Mouse (Mus musculus): Measurements from ENCODE around the gene Gm26602. TPM values are rescaled to one million over a fixed set of nuclear protein-coding genes. Genes with fewer than 3 reads are reported as not detected.

The Gm26602 gene
- 10 to 100 TPM; 16.0 to 34.9 TPM for polyA plus RNA-seq (2017; shearing (Covaris generic))

GRCm38 (mm10) chr10:79910556-79910955 is at the start of gene Gm26602:
Gene Gm26602, plus strand, starts transcription at chr10:79910856.

GRCm38 (mm10) chr10:79874290-79874862 is 36.3 kb upstream of the Gm26602 start, which contains the start of the genes Prtn3 and Plppr3:
Gene Prtn3, plus strand, starts transcription at chr10:79874476.
Gene Plppr3, minus strand, starts transcription at chr10:79874634.

GRCm38 (mm10) chr10:79886054-79886453 is 24.6 kb upstream of the Gm26602 start, which contains the start of gene Elane:
Gene Elane, plus strand, starts transcription at chr10:79886247.

GRCm38 (mm10) chr10:79890670-79891069 is 20.0 kb upstream of the Gm26602 start, which contains the start of gene Cfd:
Gene Cfd, plus strand, starts transcription at chr10:79890853.

GRCm38 (mm10) chr10:79908167-79909091 is 2.2 kb upstream of the Gm26602 start, which contains the start of gene Med16:
Gene Med16, minus strand, starts transcription at chr10:79908923.

GRCm38 (mm10) chr10:79916808-79917531 is 6.3 kb downstream of the Gm26602 start, which contains the start of gene Kiss1r:
Gene Kiss1r, plus strand, starts transcription at chr10:79916971.

GRCm38 (mm10) chr10:79920958-79921535 is 10.4 kb downstream of the Gm26602 start, which contains the start of gene R3hdm4:
Gene R3hdm4, minus strand, starts transcription at chr10:79921208.

GRCm38 (mm10) chr10:79926491-79927323 is 16.1 kb downstream of the Gm26602 start, which contains the start of gene Arid3a:
Gene Arid3a, plus strand, starts transcription at chr10:79927043.

GRCm38 (mm10) chr10:79959847-79960601 is 49.4 kb downstream of the Gm26602 start, which contains the start of gene Wdr18:
Gene Wdr18, plus strand, starts transcription at chr10:79960152.

Other genes starting within 250 kb of the Gm26602 start
- under 1 TPM; 0.32 to 0.51 TPM for gene Madcam1, start 246.3 kb upstream of the Gm26602 start, polyA plus RNA-seq (2017; shearing (Covaris generic))
- 10 to 100 TPM; 58.4 to 61.8 TPM for gene Tpgs1, start 241.5 kb upstream of the Gm26602 start, polyA plus RNA-seq (2017; shearing (Covaris generic))
- gene Cdc34, start 228.7 kb upstream of the Gm26602 start, polyA plus RNA-seq (2017; shearing (Covaris generic)), result 100 to 1,000 TPM; 104 to 107 TPM
- 1 to 10 TPM; 1.2 to 1.5 TPM for gene Gzmm, start 221.8 kb upstream of the Gm26602 start, polyA plus RNA-seq (2017; shearing (Covaris generic))
- gene Bsg, start 206.4 kb upstream of the Gm26602 start, polyA plus RNA-seq (2017; shearing (Covaris generic)), result 100 to 1,000 TPM; 226 to 283 TPM
- gene Hcn2, start 194.2 kb upstream of the Gm26602 start, polyA plus RNA-seq (2017; shearing (Covaris generic)), result under 1 TPM; 0.13 to 0.23 TPM
- 10 to 100 TPM; 29.5 to 32.3 TPM for gene Polrmt, start 164.3 kb upstream of the Gm26602 start, polyA plus RNA-seq (2017; shearing (Covaris generic))
- gene Fgf22, start 155.8 kb upstream of the Gm26602 start, polyA plus RNA-seq (2017; shearing (Covaris generic)), result under 1 TPM; 0.12 to 0.33 TPM
- 10 to 100 TPM; 47.0 to 58.4 TPM for gene Rnf126, start 143.9 kb upstream of the Gm26602 start, polyA plus RNA-seq (2017; shearing (Covaris generic))
- under 1 TPM; 0.55 to 0.81 TPM for gene Fstl3, start 133.6 kb upstream of the Gm26602 start, polyA plus RNA-seq (2017; shearing (Covaris generic))
- under 1 TPM; 0.23 to 0.55 TPM for gene Prss57, start 119.9 kb upstream of the Gm26602 start, polyA plus RNA-seq (2017; shearing (Covaris generic))
- gene Palm, start 117.3 kb upstream of the Gm26602 start, polyA plus RNA-seq (2017; shearing (Covaris generic)), result 1 to 10 TPM; 2.1 to 3.4 TPM
- gene Misp, start 89.9 kb upstream of the Gm26602 start, polyA plus RNA-seq (2017; shearing (Covaris generic)), result 1 to 10 TPM in 1 of 2 experiments, not detected in 1; 1.1 TPM
- 100 to 1,000 TPM; 242 to 297 TPM for gene Ptbp1, start 56.4 kb upstream of the Gm26602 start, polyA plus RNA-seq (2017; shearing (Covaris generic))
- gene Prtn3, start 36.4 kb upstream of the Gm26602 start, polyA plus RNA-seq (2017; shearing (Covaris generic)), result not detected
- 1 to 10 TPM; 2.5 to 3.6 TPM for gene Plppr3, start 36.2 kb upstream of the Gm26602 start, polyA plus RNA-seq (2017; shearing (Covaris generic))
- gene Elane, start 24.6 kb upstream of the Gm26602 start, polyA plus RNA-seq (2017; shearing (Covaris generic)), result not detected
- gene Cfd, start 20.0 kb upstream of the Gm26602 start, polyA plus RNA-seq (2017; shearing (Covaris generic)), result not detected
- gene Med16, start 1.9 kb upstream of the Gm26602 start, polyA plus RNA-seq (2017; shearing (Covaris generic)), result 10 to 100 TPM; 27.8 to 35.8 TPM
- gene Kiss1r, start 6.1 kb downstream of the Gm26602 start, polyA plus RNA-seq (2017; shearing (Covaris generic)), result under 1 TPM; 0.47 to 0.56 TPM
- 100 to 1,000 TPM; 188 to 197 TPM for gene R3hdm4, start 10.4 kb downstream of the Gm26602 start, polyA plus RNA-seq (2017; shearing (Covaris generic))
- gene Arid3a, start 16.2 kb downstream of the Gm26602 start, polyA plus RNA-seq (2017; shearing (Covaris generic)), result 10 to 100 TPM in 1 of 2 experiments, 1 to 10 TPM in 1; 7.0 to 15.0 TPM
- gene Wdr18, start 49.3 kb downstream of the Gm26602 start, polyA plus RNA-seq (2017; shearing (Covaris generic)), result 10 to 100 TPM; 52.3 to 56.5 TPM
- under 1 TPM; 0.13 to 0.28 TPM for gene Grin3b, start 59.9 kb downstream of the Gm26602 start, polyA plus RNA-seq (2017; shearing (Covaris generic))
- 10 to 100 TPM; 24.8 to 28.5 TPM for gene Tmem259, start 73.5 kb downstream of the Gm26602 start, polyA plus RNA-seq (2017; shearing (Covaris generic))
- gene Cnn2, start 77.7 kb downstream of the Gm26602 start, polyA plus RNA-seq (2017; shearing (Covaris generic)), result 100 to 1,000 TPM; 650 to 940 TPM
- gene Abca7, start 85.6 kb downstream of the Gm26602 start, polyA plus RNA-seq (2017; shearing (Covaris generic)), result 10 to 100 TPM; 21.2 to 46.3 TPM
- 100 to 1,000 TPM; 587 to 734 TPM for gene Arhgap45, start 105.8 kb downstream of the Gm26602 start, polyA plus RNA-seq (2017; shearing (Covaris generic))
- gene Polr2e, start 128.9 kb downstream of the Gm26602 start, polyA plus RNA-seq (2017; shearing (Covaris generic)), result 100 to 1,000 TPM; 167 to 199 TPM
- gene Gpx4, start 136.3 kb downstream of the Gm26602 start, polyA plus RNA-seq (2017; shearing (Covaris generic)), result 100 to 1,000 TPM; 438 to 449 TPM
- gene Sbno2, start 194.7 kb downstream of the Gm26602 start, polyA plus RNA-seq (2017; shearing (Covaris generic)), result 10 to 100 TPM; 34.5 to 48.9 TPM
- 10 to 100 TPM; 32.3 to 56.4 TPM for gene Stk11, start 204.9 kb downstream of the Gm26602 start, polyA plus RNA-seq (2017; shearing (Covaris generic))
- 100 to 1,000 TPM; 430 to 441 TPM for gene Atp5d, start 227.8 kb downstream of the Gm26602 start, polyA plus RNA-seq (2017; shearing (Covaris generic))
- gene Cbarp, start 230.0 kb downstream of the Gm26602 start, polyA plus RNA-seq (2017; shearing (Covaris generic)), result 1 to 10 TPM; 1.8 to 1.9 TPM
- gene Midn, start 237.4 kb downstream of the Gm26602 start, polyA plus RNA-seq (2017; shearing (Covaris generic)), result 1 to 10 TPM; 3.1 to 8.5 TPM